Mouse (Mus musculus) layer of hippocampus, postnatal 14 days (tissue): ENCODE data around the gene Gm5127. TPM values are rescaled to one million over a fixed set of nuclear protein-coding genes. Genes with fewer than 3 reads are reported as not detected.

ENCODE experiments used
- DNase-seq, 2 experiments: peaks; one replicate each; pipeline ENCODE4 v3.0.0; 2021 to 2022; ENCODE audit warnings: low spot score in 2 of 2, mixed read lengths in 1 of 2
- long read RNA-seq, 2 experiments: library from polyadenylated mRNA; stranded (forward); transcript quantifications; one replicate each; pipeline ENCODE4 v2.0.0; 2021
- total RNA-seq, 2 experiments: library from RNA; stranded (reverse); gene quantifications; 2 replicates each; pipeline ENCODE4 v1.2.3; 2021

The Gm5127 gene
- under 1 TPM in 1 of 2 experiments, not detected in 1; 0.67 TPM for total RNA-seq
- long read RNA-seq, experiment 1, result 0 reads
- long read RNA-seq, experiment 2, partial matches to known transcripts, result 0 of 1 reads
- long read RNA-seq, experiment 2, other reads (novel, unspliced or antisense), result 1 of 1 reads

DNA sequence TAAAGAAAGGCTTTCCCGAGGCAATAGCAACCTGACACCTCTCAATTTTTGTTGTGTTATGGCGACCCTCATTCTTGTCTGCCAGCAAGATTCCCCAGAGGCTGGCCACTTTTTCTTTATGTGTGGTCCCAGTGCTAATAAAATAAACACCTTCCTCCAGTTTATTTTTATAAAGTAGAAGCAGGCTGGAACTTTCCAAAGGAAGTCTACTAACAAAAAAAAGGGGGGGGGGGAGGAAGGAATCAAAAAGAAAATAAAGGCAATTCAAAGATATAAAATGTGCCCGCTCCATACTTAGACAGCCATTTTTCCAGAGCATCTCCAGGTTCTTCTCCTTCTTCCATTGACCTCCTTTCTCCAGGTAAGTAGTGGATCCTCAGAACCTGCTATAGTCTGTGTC, at the start of gene Gm5127:
TSS of gene Gm5127 (plus strand) at position 301 of the 400 bp plus-strand sequence.
- no peak for DNase-seq

DNA sequence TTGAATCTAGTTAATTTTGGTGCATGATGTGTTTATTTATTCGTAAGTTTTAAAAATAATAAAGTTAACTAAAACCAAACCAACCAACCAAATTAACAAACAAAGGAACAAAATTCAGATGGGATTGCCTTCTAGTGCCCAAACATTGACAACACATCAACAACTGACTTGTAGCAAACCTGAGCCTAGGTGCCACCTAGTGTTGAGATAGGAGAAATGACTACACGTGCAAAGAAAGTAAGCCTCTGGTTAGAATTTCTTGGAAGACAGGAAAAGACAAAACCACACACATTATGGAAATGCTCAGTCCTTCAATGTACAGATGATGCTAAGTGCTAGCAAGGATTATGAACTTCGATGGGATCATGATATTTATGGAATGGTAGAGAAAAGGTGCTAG, 46.6 kb upstream of the Gm5127 start:
- DNase-seq, result no peak

DNA sequence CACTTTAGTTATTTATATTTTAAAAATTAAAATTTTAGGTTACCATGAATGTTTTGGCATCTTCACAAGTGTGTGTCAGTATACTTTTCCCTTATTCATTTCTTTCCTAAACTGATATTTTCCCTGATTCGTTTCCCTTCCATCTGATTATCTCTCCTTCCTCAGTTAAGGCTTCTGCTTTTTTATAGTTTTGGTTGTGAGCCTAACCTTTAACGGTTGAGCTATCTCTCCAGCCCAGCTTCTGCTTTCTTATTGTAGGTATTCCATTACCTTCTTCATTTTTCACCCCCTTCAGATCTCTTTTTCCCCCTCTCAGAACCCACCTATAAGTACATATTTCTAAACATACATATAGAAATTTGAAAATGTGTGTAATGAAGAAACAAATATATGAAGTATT, 27.5 kb upstream of the Gm5127 start:
- no peak for DNase-seq

- DNase-seq, result no peak
Observed at GRCm38 (mm10) chrX:106578966-106579365, 4.0 kb upstream of the Gm5127 start.

- DNase-seq, result no peak
Observed at GRCm38 (mm10) chrX:106580410-106580809, 2.6 kb upstream of the Gm5127 start.

DNA sequence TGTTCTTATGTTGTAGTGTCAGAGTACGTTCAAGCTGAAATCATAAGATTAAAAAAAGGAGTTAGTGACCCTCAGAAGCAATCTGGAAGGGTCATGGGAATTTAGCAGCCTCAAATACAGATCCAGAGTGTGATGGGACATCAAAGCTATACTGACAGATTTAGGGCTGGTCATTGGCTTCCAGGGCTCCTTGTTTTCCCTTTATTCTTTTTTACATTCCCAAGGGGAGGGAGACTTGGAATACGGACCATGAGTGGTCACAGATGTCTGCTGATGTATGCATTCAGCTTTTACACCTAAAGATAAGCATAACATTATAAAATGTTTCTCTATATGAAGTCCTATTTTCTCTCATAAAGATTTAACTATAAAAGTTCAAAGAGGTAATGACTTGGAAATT, 789 bp upstream of the Gm5127 start:
- no peak for DNase-seq

DNA sequence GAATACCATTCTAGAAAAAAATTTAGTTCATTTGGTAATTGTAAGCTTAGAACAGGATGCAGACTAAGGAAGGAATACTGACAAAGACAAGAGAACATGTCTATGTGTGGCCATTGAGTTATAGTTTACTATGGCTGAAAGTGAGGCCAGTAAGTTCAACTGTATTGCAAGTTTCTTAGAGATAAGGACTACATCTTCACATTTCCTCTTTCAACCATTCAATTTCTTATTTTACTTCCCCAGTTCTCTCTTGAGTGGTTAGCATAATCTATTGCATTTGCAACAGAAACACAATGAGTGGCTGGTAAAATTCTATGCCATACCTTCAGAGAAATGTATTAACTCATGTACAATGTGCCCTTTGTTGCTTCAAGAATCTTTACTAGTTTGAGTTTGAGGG, 10.9 kb downstream of the Gm5127 start:
- no peak for DNase-seq

- no peak for DNase-seq
Observed at GRCm38 (mm10) chrX:106595904-106596303, 12.9 kb downstream of the Gm5127 start.

DNA sequence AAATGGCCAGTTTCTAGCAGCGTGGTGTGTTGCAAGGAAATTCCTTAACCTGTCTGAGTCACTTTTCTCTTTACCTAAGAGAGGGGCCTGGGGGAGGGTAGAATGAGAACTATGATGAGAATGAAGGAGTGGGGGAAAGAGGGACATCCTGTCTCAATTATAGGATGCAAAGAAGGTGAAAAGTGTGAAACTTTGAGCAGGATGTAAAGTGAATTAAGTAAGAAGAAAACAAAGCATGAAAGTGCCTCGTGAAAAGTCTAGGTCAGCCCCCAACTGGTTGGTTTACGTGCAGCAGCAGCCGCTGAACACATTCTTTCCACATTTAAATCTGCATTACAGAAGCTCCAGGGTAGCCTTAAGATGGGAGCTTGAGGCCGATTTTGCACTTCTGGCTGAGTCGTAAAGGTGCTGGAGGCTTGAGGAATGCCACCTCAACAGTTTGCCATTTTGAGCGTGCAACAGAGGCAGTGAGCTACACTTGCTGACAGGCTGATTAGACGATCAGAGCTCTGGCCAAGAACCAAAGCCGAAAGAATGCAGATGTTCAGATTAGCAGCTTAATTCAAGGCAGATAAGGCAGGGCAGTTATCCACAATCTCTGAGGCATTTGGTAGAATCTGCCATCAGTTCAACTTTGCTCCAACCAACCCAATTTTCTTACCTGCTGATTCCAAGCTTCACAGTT, 19.7 kb downstream of the Gm5127 start:
- DNase-seq, result no peak

DNA sequence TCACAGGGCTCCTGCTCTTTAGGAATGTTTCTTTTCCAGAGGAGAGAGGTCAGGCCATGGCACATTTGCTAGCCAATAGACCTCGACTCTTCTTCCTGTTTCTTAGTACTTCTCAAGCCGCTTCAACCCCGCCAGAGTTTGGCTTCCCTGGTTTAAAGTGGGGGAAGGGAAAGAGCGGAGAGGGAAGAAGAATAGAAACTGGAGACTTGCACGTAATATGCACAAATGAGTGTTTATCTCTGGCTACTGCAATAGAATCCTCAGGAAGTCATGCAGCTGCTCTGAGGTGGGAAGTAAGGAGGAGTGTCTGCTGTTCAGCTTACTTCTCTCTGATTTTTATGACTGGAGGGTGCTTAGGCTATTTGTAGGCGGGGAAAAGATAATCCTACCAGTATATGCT, 20.4 kb downstream of the Gm5127 start, which contains the start of gene Cysltr1:
TSS of gene Cysltr1 (minus strand) at position 294 of the 400 bp plus-strand sequence.
- DNase-seq, result no peak

- DNase-seq, result no peak
Observed at GRCm38 (mm10) chrX:106622512-106622911, 39.5 kb downstream of the Gm5127 start.

DNA sequence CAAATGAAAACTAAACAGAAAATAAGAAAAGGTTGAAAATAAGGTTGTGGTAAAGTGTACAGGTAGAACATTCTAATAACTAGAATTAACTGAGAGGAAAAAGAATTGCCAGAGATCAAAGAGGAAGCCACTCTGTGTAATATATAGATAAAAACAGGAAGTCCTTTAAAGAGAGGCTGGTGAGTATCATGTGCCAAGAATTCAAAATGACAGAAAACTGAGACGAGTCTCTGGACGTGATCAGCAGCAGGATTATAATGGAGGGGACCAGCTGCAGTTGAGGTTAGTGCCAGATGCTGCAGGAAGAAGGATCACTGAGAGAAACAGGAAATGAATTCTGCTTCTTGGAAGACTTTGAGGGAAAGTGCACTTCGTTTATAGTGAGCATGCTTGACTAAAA, 40.7 kb downstream of the Gm5127 start:
- no peak for DNase-seq

DNA sequence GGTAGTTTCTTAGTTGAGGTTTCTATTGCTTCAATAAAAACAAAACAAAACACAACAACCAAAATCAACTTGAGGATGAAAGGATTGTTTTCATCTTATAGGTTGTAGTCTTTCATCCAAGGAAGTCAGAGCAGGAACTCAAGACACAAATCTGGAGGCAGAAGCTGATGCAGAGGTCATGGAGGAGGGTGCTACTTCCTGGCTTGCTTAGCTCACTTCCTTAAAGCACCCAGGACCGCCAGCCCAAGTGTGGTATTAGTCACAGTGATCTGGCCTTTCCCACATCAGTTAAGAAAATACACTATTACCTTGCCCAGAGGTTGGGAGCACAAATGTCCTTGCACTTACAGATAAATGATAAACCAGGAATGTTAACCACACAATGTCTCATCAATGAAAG, 45.5 kb downstream of the Gm5127 start:
- DNase-seq, result no peak

- no peak for DNase-seq
Observed at GRCm38 (mm10) chrX:106633543-106633942, 50.6 kb downstream of the Gm5127 start.

GRCm38 (mm10) chrX:106634799-106635541, 52.0 kb downstream of the Gm5127 start:
- DNase-seq, result no peak

GRCm38 (mm10) chrX:106662101-106662500, 79.1 kb downstream of the Gm5127 start:
- DNase-seq, result no peak

GRCm38 (mm10) chrX:106704590-106704989, 121.6 kb downstream of the Gm5127 start:
- DNase-seq, result no peak

GRCm38 (mm10) chrX:106717160-106717559, 134.2 kb downstream of the Gm5127 start:
- DNase-seq, result no peak

GRCm38 (mm10) chrX:106742241-106742640, 159.3 kb downstream of the Gm5127 start:
- no peak for DNase-seq

GRCm38 (mm10) chrX:106755272-106755671, 172.3 kb downstream of the Gm5127 start:
- no peak for DNase-seq
